Mouse (Mus musculus) liver, postnatal 0 days (tissue): Measurements from ENCODE around the gene Ssna1. TPM values are rescaled to one million over a fixed set of nuclear protein-coding genes. Genes with fewer than 3 reads are reported as not detected.
A peak's percentile ranks its signal among the peaks of the same experiment; 100 is the strongest.

Source experiments
- ATAC-seq: fragments of 200-750 bp; cut with Nextera tagmentation; 2 replicates; pipeline ENCODE4 v1.8.0; 2017; ENCODE audit warnings: mild to moderate bottlenecking, moderate library complexity
- DNase-seq: peaks from one replicate; pipeline ENCODE4 v3.0.0-alpha.2; 2016
- H3K27ac ChIP-seq: fragments of 300-500 bp; sonication (generic); 2 replicates; pipeline ENCODE4 v1.5.1; 2014; ENCODE audit warnings: antibody characterized with exemption, moderate library complexity, mild to moderate bottlenecking, low read depth
- H3K27me3 ChIP-seq: fragments of 300-500 bp; sonication (generic); 2 replicates; pipeline ENCODE4 v1.6.1; 2014; ENCODE audit warnings: low read length, control low read depth, mixed read lengths; ENCODE audit not compliant: insufficient read depth
- H3K36me3 ChIP-seq: fragments of 300-500 bp; sonication (generic); replicated peaks from 2 replicates; pipeline ENCODE4 v1.6.1; 2014; ENCODE audit warnings: mild to moderate bottlenecking, control low read depth, low read length, moderate library complexity, mixed read lengths; ENCODE audit not compliant: insufficient read depth
- H3K4me1 ChIP-seq: fragments of 300-500 bp; sonication (generic); 2 replicates; pipeline ENCODE4 v1.6.1; 2014; ENCODE audit warnings: antibody characterized with exemption, mild to moderate bottlenecking, control low read depth; ENCODE audit not compliant: insufficient read depth
- H3K4me2 ChIP-seq: fragments of 300-500 bp; sonication (generic); 2 replicates; pipeline ENCODE4 v1.6.1; 2014; ENCODE audit warnings: low read depth, mild to moderate bottlenecking, low read length, moderate library complexity, mixed read lengths
- H3K4me3 ChIP-seq: fragments of 300-500 bp; sonication (generic); 2 replicates; pipeline ENCODE4 v1.5.1; 2014; ENCODE audit warnings: low read depth, low read length
- H3K9ac ChIP-seq: fragments of 300-500 bp; sonication (generic); replicated peaks from 2 replicates; pipeline ENCODE4 v1.6.1; 2014; ENCODE audit warnings: mild to moderate bottlenecking, moderate library complexity
- H3K9me3 ChIP-seq: fragments of 300-500 bp; sonication (generic); 2 replicates; pipeline ENCODE4 v1.6.1; 2016; ENCODE audit warnings: mild to moderate bottlenecking, control low read depth, low read length, mixed read lengths
- CTCF ChIP-seq: sonication (generic); IDR thresholded peaks from 2 replicates; pipeline ENCODE4 v1.5.1; 2016; ENCODE audit warnings: antibody characterized with exemption, low read depth
- EP300 ChIP-seq: IDR thresholded peaks from 2 replicates; pipeline ENCODE4 v1.6.1; 2016; ENCODE audit warnings: antibody characterized with exemption, low read depth, mild to moderate bottlenecking
- whole genome bisulfite sequencing: fragments of 180-500 bp; shearing (Covaris S2); extraction: QIAGEN DNeasy Blood & Tissue Kit; methylation state at CpG from one replicate; pipeline ENCODE4 v1.1.7; 2014; ENCODE audit not compliant: insufficient replicate concordance; 5-methylcytosine and 5-hydroxymethylcytosine counted together
- polyA plus RNA-seq: library from polyadenylated mRNA; unstranded; fragments of >200 nt; fragmentation: Nextera tagmentation; extraction: Ambion mirVana; gene quantifications from 2 replicates; pipeline ENCODE4 v1.2.1, GENCODE M21; 2015

Ssna1 gene
- polyA plus RNA-seq: 77.2 and 81.7 TPM in 2 replicates

DNA sequence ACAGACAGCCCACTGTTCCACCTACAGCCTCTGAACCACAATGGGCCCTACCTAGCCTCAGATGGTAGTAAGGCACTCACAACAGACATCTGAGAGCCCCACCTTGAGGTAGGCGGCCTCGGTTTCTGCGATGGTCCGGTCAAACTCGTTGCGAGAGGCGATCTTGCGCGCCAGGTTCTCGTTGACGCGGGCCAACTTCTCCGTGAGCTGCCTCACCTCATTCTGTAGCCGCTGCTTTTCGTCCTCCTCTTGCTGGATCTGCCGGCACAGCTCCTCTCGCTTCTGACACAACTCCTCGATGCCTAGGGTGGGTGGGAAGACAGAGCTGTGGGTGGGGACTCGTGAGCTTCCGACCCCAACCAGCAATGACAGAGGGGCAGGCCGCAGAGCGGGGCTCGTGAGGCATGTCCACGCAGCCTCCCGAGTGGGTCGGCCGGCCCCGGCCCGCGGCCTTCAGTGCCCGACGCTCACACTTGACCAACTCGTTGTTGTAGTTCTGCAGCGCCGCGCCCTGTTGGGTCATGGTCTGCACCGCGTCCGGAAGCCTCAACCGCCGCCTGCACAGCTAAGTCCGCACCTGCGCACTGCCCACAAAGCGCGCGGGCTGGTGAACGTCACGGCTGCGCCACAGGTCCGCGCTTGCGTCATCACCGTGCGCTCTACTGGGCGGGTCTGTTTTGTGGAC is at the start of gene Ssna1, which contains the start of gene Anapc2:
Gene Ssna1 (minus strand): TSS at position 612 of the 685 bp plus-strand sequence.
Gene Anapc2 (plus strand): TSS at position 652 of the 685 bp plus-strand sequence.
- no peaks in the 10 kb centered on the region for H3K9me3 ChIP-seq
- H3K9ac ChIP-seq: peak within 1 kb of the TSS; percentile 89
- peaks cover 44% of the 10 kb centered on the region for H3K36me3 ChIP-seq
- H3K27me3 ChIP-seq: no peaks in the 10 kb centered on the region
- DNase-seq (peak; percentile 100), ATAC-seq (peak; percentile 96)
- under 1% methylated on average over 54 of the region's 55 CpGs for WGBS
- H3K27ac ChIP-seq: peak within 1 kb of the TSS; percentile 84
- peak within 1 kb of the TSS; percentile 87 for H3K4me3 ChIP-seq
- H3K4me2 ChIP-seq: peak within 1 kb of the TSS; percentile 94
- no peak; the same call in 1 of the 2 replicates for TF ChIP-seq EP300
- peak; percentile 69 for TF ChIP-seq CTCF
- H3K4me1 ChIP-seq: peaks cover 32% of the 10 kb centered on the region

- H3K4me3 ChIP-seq: no peak overlapping the region
- no peak overlapping the region for H3K27ac ChIP-seq
- DNase-seq (no peak), ATAC-seq (no peak)
- 0 out of 2 replicates have a peak, but pooled peaks cover 3% of the 10 kb centered on the region for H3K4me1 ChIP-seq
- no peak for TF ChIP-seq EP300
- no peak for TF ChIP-seq CTCF
- H3K36me3 ChIP-seq: no peaks in the 10 kb centered on the region
- H3K9me3 ChIP-seq: no peaks in the 10 kb centered on the region
- no peak overlapping the region for H3K9ac ChIP-seq
- no peak overlapping the region for H3K4me2 ChIP-seq
- peaks cover 33% of the 10 kb centered on the region for H3K27me3 ChIP-seq
- 25% methylated on average over 2 of the region's 2 CpGs for WGBS
These were observed 47.8 kb upstream of the Ssna1 start for GRCm38 (mm10) chr2:25320084-25320483.

DNA sequence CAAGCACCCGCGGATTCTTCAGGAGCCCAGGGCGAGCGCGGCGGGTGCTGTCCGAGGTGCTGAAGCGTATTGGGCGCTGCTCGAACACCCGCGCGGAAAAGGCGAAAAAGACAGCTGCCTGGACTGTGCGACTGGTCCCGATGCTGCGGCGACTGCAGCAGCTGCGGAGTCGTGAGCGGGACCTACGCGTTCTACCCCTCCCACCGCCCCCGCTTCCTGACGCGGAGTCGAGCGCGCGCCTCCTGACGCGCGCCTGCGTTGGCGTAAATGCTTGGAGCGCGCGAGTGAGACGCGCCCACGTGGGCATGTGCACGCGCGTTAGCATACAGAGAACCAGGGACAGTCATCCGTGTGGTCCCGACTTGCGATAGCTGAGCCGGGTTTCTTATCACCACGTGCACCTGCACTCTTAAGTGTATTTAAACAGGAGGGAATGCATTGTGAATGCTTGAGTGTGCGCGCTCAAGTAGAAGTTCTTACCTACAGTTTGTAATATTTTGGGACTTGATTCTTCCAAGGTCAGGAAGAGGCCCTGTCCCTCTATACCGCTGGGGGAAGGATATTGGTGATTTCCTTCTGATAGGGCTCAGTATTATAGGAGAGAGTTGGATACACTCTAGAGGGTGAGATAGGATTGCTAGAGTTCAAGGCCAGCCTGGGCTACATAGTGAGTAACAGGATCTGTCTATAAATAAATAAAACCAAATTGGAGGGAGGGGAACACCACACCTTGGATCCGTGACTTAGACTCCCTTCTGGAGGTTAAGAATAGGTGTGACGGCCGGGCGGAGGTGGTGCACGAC is 46.9 kb upstream of the Ssna1 start, which contains the start of gene Grin1:
Gene Grin1 (minus strand): TSS at position 217 of the 803 bp plus-strand sequence.
- Histone ChIP-seq H3K27ac (no peak within 1 kb of the TSS), H3K27me3 (peaks cover 33% of the 10 kb centered on the region), H3K9ac (no peak within 1 kb of the TSS), H3K4me2 (peak within 1 kb of the TSS; percentile 45), H3K4me3 (0 out of 2 replicates have a peak within 1 kb of the TSS, but pooled peaks have one; percentile 19), H3K9me3 (no peaks in the 10 kb centered on the region), H3K36me3 (no peaks in the 10 kb centered on the region), H3K4me1 (0 out of 2 replicates have a peak, but pooled peaks cover 3% of the 10 kb centered on the region)
- TF ChIP-seq CTCF (no peak), EP300 (no peak)
- ATAC-seq (no peak; the same call in 1 of the 2 replicates), DNase-seq (peak; percentile 77)
- WGBS: 10% methylated on average over 56 of the region's 58 CpGs

DNA sequence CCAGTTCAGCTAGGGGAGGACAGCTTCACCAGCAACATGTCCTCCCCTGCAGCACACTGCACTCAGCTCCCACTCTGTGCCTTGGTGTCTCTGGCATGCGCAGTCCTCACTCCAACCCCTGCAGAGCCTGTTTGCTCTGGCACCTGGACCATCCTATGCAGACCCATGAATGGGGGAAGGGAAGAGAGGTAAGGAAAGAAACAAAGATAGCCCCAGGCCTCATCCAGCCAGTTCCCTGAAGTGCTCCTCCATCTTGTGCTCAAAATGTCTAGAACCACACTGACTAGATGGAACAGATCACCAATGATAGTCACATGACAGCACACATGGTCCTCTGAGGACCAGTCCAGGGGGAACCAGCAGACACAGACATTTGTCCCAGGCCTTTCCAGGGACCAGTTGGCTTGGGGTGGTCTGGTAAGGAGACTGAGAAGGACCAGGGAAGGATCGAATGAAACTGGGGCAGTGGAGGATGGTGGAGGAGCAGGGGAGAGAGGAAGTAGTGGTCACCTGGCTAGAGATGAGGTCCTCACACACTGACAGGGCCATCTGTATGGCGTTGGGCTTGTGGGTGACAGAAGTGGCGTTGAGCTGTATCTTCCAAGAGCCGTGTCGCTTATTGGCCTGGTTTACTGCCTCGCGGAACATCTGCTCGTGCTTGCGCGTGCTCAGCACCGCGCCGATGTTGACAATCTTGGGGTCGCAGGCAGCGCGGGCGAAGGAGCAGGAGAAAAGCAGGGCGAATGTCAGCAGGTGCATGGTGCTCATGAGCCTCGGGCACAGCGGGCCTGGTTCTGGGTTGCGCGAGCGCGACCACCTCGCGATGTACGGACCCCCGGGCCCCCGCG is 46.1 kb upstream of the Ssna1 start:
- TF ChIP-seq EP300 (no peak), CTCF (no peak)
- Histone ChIP-seq H3K9me3 (no peaks in the 10 kb centered on the region), H3K4me2 (peak overlapping the region; percentile 45), H3K27me3 (peaks cover 33% of the 10 kb centered on the region), H3K4me3 (0 out of 2 replicates have a peak overlapping the region, but pooled peaks have one; percentile 19), H3K36me3 (no peaks in the 10 kb centered on the region), H3K9ac (no peak overlapping the region), H3K27ac (no peak overlapping the region), H3K4me1 (0 out of 2 replicates have a peak, but pooled peaks cover 3% of the 10 kb centered on the region)
- 6% methylated on average over 31 of the region's 31 CpGs for WGBS
- DNase-seq (no peak), ATAC-seq (no peak)

GRCm38 (mm10) chr2:25311491-25311891 is 39.3 kb upstream of the Ssna1 start:
- no peak for TF ChIP-seq CTCF
- TF ChIP-seq EP300: no peak
- no peak overlapping the region for H3K9ac ChIP-seq
- peaks cover 54% of the 10 kb centered on the region for H3K27me3 ChIP-seq
- no peak overlapping the region for H3K4me3 ChIP-seq
- WGBS: 9% methylated on average over 11 of the region's 11 CpGs
- no peak overlapping the region; the same call in 1 of the 2 replicates for H3K4me2 ChIP-seq
- H3K9me3 ChIP-seq: no peaks in the 10 kb centered on the region
- no peaks in the 10 kb centered on the region for H3K36me3 ChIP-seq
- ATAC-seq (no peak), DNase-seq (no peak)
- no peak overlapping the region for H3K27ac ChIP-seq
- no peaks in the 10 kb centered on the region for H3K4me1 ChIP-seq
